In genomic region chr8:61428821-61429482, GRCm38 (mm10) we compare ENCODE assay signal across 24 mouse cellular contexts. TPM values are rescaled to one million over a fixed set of nuclear protein-coding genes. Genes with fewer than 3 reads are reported as not detected.
A peak's percentile ranks its signal among the peaks of the same experiment; 100 is the strongest.
DNase-seq lines count a peak whose midpoint lies in the region; ATAC-seq and TF ChIP-seq lines count a peak whose summit lies in the region.
"Had no signal": no experiment of that assay in that cellular context is flagged by ENCODE, and none has a peak within 500 bp of the region (broad histone marks: within the 10 kb centered on the region; RNA-seq: fewer than 3 reads in every experiment).

No protein-coding gene starts in this region.

- 62% methylated on average over 4 of the region's 4 CpGs for WGBS in embryonic facial prominence, embryonic 12.5 days
- WGBS in embryonic facial prominence, embryonic 10.5 days = 79% methylated on average over 4 of the region's 4 CpGs
- 60% methylated on average over 4 of the region's 4 CpGs for WGBS in kidney, postnatal 0 days
- WGBS in stomach, embryonic 14.5 days = 37% methylated on average over 4 of the region's 4 CpGs
- WGBS in stomach, postnatal 0 days = 56% methylated on average over 4 of the region's 4 CpGs
- WGBS in hindbrain, embryonic 10.5 days = 86% methylated on average over 4 of the region's 4 CpGs

- no peak overlapping the region for H3K4me3 ChIP-seq in embryonic facial prominence, embryonic 12.5 days
- no peak overlapping the region for H3K4me3 ChIP-seq in embryonic facial prominence, embryonic 10.5 days
- H3K4me3 ChIP-seq in kidney, postnatal 0 days (replicated peaks; ENCODE audit: low read depth, low read length) = no peak overlapping the region
- H3K4me3 ChIP-seq in stomach, embryonic 14.5 days (ENCODE audit: low read depth, low read length) = no peak overlapping the region
- no peak overlapping the region for H3K4me3 ChIP-seq in stomach, postnatal 0 days (ENCODE audit: low read depth, low read length)
- no peak overlapping the region for H3K4me3 ChIP-seq in hindbrain, embryonic 10.5 days
- H3K4me3 ChIP-seq: gastrocnemius, adult 2 months; hindbrain, embryonic 13.5 days had no signal

- TF ChIP-seq CTCF in kidney, postnatal 0 days (IDR thresholded peaks at IDR 0.05; ENCODE audit: low read depth) = no peak
- no peak for TF ChIP-seq CTCF in stomach, postnatal 0 days (IDR thresholded peaks at IDR 0.05; ENCODE audit: low read depth)

- peak; percentile 60; the same call in 1 of the 2 replicates for ATAC-seq in embryonic facial prominence, embryonic 12.5 days (ENCODE audit: insufficient number of reproducible peaks, insufficient read depth, low FRiP score, low TSS enrichment)
- peak; percentile 63; the same call in 1 of the 2 replicates for ATAC-seq in kidney, postnatal 0 days (replicated peaks; ENCODE audit: low FRiP score, low read depth)
- peak; percentile 53; the same call in 1 of the 2 replicates for ATAC-seq in stomach, embryonic 14.5 days (ENCODE audit: insufficient number of reproducible peaks, insufficient read depth, low FRiP score, low read depth)
- no peak for ATAC-seq in stomach, postnatal 0 days (ENCODE audit: low FRiP score, low TSS enrichment)
- ATAC-seq: activated CD4-positive, CD25-positive, alpha-beta regulatory T cell, adult 4 months; forebrain, embryonic 16.5 days; midbrain, embryonic 16.5 days had no signal

- H3K9ac ChIP-seq in embryonic facial prominence, embryonic 12.5 days = no peak overlapping the region
- no peak overlapping the region for H3K9ac ChIP-seq in kidney, postnatal 0 days (ENCODE audit: low read depth, low read length)
- no peak overlapping the region for H3K9ac ChIP-seq in stomach, embryonic 14.5 days (replicated peaks; ENCODE audit: low read depth, low read length)
- H3K9ac ChIP-seq in stomach, postnatal 0 days (ENCODE audit: low read length) = no peak overlapping the region
- H3K9ac ChIP-seq: hindbrain, embryonic 13.5 days had no signal

- TF ChIP-seq EP300 in stomach, postnatal 0 days (optimal IDR thresholded peaks at IDR 0.05) = no peak

- H3K27ac ChIP-seq in embryonic facial prominence, embryonic 12.5 days = no peak overlapping the region
- H3K27ac ChIP-seq in embryonic facial prominence, embryonic 10.5 days (replicated peaks) = no peak overlapping the region
- H3K27ac ChIP-seq in kidney, postnatal 0 days = no peak overlapping the region
- H3K27ac ChIP-seq in stomach, embryonic 14.5 days (ENCODE audit: low read length) = peak overlapping the region; percentile 44; the same call in 1 of the 2 replicates
- H3K27ac ChIP-seq in stomach, postnatal 0 days (replicated peaks) = no peak overlapping the region
- no peak overlapping the region for H3K27ac ChIP-seq in hindbrain, embryonic 10.5 days
- H3K27ac ChIP-seq: gastrocnemius, adult 2 months; hindbrain, embryonic 13.5 days had no signal

- no peaks in the 10 kb centered on the region for H3K9me3 ChIP-seq in embryonic facial prominence, embryonic 12.5 days
- no peaks in the 10 kb centered on the region for H3K9me3 ChIP-seq in embryonic facial prominence, embryonic 10.5 days
- no peaks in the 10 kb centered on the region for H3K9me3 ChIP-seq in kidney, postnatal 0 days (replicated peaks; ENCODE audit: low read length)
- H3K9me3 ChIP-seq in stomach, embryonic 14.5 days (ENCODE audit: control insufficient read depth, low read depth, low read length) = no peaks in the 10 kb centered on the region
- no peaks in the 10 kb centered on the region for H3K9me3 ChIP-seq in stomach, postnatal 0 days (ENCODE audit: control insufficient read depth, low read length)
- no peaks in the 10 kb centered on the region for H3K9me3 ChIP-seq in hindbrain, embryonic 10.5 days
- H3K9me3 ChIP-seq: hindbrain, embryonic 13.5 days had no signal

- H3K36me3 ChIP-seq in embryonic facial prominence, embryonic 12.5 days = no peaks in the 10 kb centered on the region
- H3K36me3 ChIP-seq in embryonic facial prominence, embryonic 10.5 days (replicated peaks) = no peaks in the 10 kb centered on the region
- H3K36me3 ChIP-seq in kidney, postnatal 0 days (ENCODE audit: insufficient read depth, low read length) = no peaks in the 10 kb centered on the region
- H3K36me3 ChIP-seq in stomach, embryonic 14.5 days (ENCODE audit: control insufficient read depth, insufficient read depth, low read length) = no peaks in the 10 kb centered on the region
- H3K36me3 ChIP-seq in stomach, postnatal 0 days (ENCODE audit: control insufficient read depth, insufficient read depth, low read length) = no peaks in the 10 kb centered on the region
- H3K36me3 ChIP-seq in hindbrain, embryonic 10.5 days = no peaks in the 10 kb centered on the region
- H3K36me3 ChIP-seq: hindbrain, embryonic 13.5 days had no signal

- H3K27me3 ChIP-seq in embryonic facial prominence, embryonic 12.5 days = no peaks in the 10 kb centered on the region
- H3K27me3 ChIP-seq in embryonic facial prominence, embryonic 10.5 days (replicated peaks; ENCODE audit: low read depth, poor library complexity, severe bottlenecking) = no peaks in the 10 kb centered on the region
- no peaks in the 10 kb centered on the region for H3K27me3 ChIP-seq in kidney, postnatal 0 days (ENCODE audit: insufficient read depth, low read length)
- H3K27me3 ChIP-seq in stomach, embryonic 14.5 days (ENCODE audit: control insufficient read depth, insufficient read depth, low read length) = no peaks in the 10 kb centered on the region
- no peaks in the 10 kb centered on the region for H3K27me3 ChIP-seq in stomach, postnatal 0 days (ENCODE audit: control insufficient read depth, insufficient read depth, low read length)
- H3K27me3 ChIP-seq in hindbrain, embryonic 10.5 days (ENCODE audit: insufficient read depth, poor library complexity, severe bottlenecking) = no peaks in the 10 kb centered on the region
- H3K27me3 ChIP-seq: CH12.LX; hindbrain, embryonic 13.5 days had no signal

- no peak overlapping the region for H3K4me2 ChIP-seq in embryonic facial prominence, embryonic 12.5 days (replicated peaks)
- no peak overlapping the region for H3K4me2 ChIP-seq in kidney, postnatal 0 days (ENCODE audit: low read length)
- H3K4me2 ChIP-seq in stomach, embryonic 14.5 days (replicated peaks; ENCODE audit: low read depth, low read length) = no peak overlapping the region
- H3K4me2 ChIP-seq in stomach, postnatal 0 days (replicated peaks; ENCODE audit: low read depth) = no peak overlapping the region
- H3K4me2 ChIP-seq: heart, embryonic 11.5 days; hindbrain, embryonic 13.5 days; midbrain, embryonic 11.5 days had no signal

- no peak for DNase-seq in embryonic facial prominence, embryonic 10.5 days (ENCODE audit: low spot score)
- DNase-seq in kidney, postnatal 0 days (ENCODE audit: low spot score) = peak; percentile 77
- no peak for DNase-seq in kidney, postnatal 25 days
- no peak for DNase-seq in stomach, postnatal 0 days (ENCODE audit: low spot score)
- no peak for DNase-seq in hindbrain, embryonic 10.5 days (ENCODE audit: low spot score)
- DNase-seq in adrenal gland, postnatal 14 days = no peak
- DNase-seq: adrenal gland, adult 2 months; cerebellum, adult 2 months; cerebellum, postnatal 14 days; gastrocnemius, adult 2 months; gastrocnemius, postnatal 36 days; heart, adult 18-20 months; heart, postnatal 36 days; kidney, postnatal 10 days; right cerebral cortex, postnatal 25 days had no signal

- H3K4me1 ChIP-seq in embryonic facial prominence, embryonic 12.5 days = 0 out of 2 replicates have a peak, but pooled peaks cover 3% of the 10 kb centered on the region
- H3K4me1 ChIP-seq in embryonic facial prominence, embryonic 10.5 days = no peaks in the 10 kb centered on the region
- no peaks in the 10 kb centered on the region for H3K4me1 ChIP-seq in kidney, postnatal 0 days (replicated peaks; ENCODE audit: insufficient read depth, low read length)
- 0 out of 2 replicates have a peak, but pooled peaks cover 2% of the 10 kb centered on the region for H3K4me1 ChIP-seq in stomach, embryonic 14.5 days (ENCODE audit: control insufficient read depth, insufficient read depth, low read length)
- no peaks in the 10 kb centered on the region for H3K4me1 ChIP-seq in stomach, postnatal 0 days (replicated peaks; ENCODE audit: control insufficient read depth, insufficient read depth)
- no peaks in the 10 kb centered on the region for H3K4me1 ChIP-seq in hindbrain, embryonic 10.5 days (replicated peaks)
- H3K4me1 ChIP-seq: hindbrain, embryonic 13.5 days had no signal

RNA-seq across cellular contexts. Expression of gene Cbr4, which starts 58.6 kb away (rescaled TPM):
- polyA plus RNA-seq in embryonic facial prominence, embryonic 12.5 days (2016; fragmentation: Nextera tagmentation; extraction: Ambion mirVana) = 20.3 and 29.4 TPM in 2 replicates
- 26.9 and 31.6 TPM in 2 replicates for polyA plus RNA-seq in embryonic facial prominence, embryonic 10.5 days (2016; fragmentation: Nextera tagmentation; extraction: Ambion mirVana)
- polyA plus RNA-seq in kidney, postnatal 0 days (2015; fragmentation: Nextera tagmentation; extraction: Ambion mirVana) = 55.5 and 55.9 TPM in 2 replicates
- polyA plus RNA-seq in stomach, embryonic 14.5 days (2014; fragmentation: Nextera tagmentation; extraction: Ambion mirVana) = 29.9 and 33.3 TPM in 2 replicates
- 42.7 and 47.0 TPM in 2 replicates for polyA plus RNA-seq in stomach, postnatal 0 days (2015; fragmentation: Nextera tagmentation; extraction: Ambion mirVana)
- polyA plus RNA-seq in hindbrain, embryonic 10.5 days (2016; fragmentation: Nextera tagmentation; extraction: Ambion mirVana) = 23.8 and 27.1 TPM in 2 replicates
- 76.7 and 88.7 TPM in 2 replicates for total RNA-seq in adrenal gland, postnatal 14 days (2021)
